Mouse (Mus musculus): ENCODE data around the gene Otub1. TPM values are rescaled to one million over a fixed set of nuclear protein-coding genes. Genes with fewer than 3 reads are reported as not detected.

Gene Otub1
- polyA plus RNA-seq (2016; fragmentation: Nextera tagmentation; extraction: Ambion mirVana) = 234 and 242 TPM in 2 replicates

DNA sequence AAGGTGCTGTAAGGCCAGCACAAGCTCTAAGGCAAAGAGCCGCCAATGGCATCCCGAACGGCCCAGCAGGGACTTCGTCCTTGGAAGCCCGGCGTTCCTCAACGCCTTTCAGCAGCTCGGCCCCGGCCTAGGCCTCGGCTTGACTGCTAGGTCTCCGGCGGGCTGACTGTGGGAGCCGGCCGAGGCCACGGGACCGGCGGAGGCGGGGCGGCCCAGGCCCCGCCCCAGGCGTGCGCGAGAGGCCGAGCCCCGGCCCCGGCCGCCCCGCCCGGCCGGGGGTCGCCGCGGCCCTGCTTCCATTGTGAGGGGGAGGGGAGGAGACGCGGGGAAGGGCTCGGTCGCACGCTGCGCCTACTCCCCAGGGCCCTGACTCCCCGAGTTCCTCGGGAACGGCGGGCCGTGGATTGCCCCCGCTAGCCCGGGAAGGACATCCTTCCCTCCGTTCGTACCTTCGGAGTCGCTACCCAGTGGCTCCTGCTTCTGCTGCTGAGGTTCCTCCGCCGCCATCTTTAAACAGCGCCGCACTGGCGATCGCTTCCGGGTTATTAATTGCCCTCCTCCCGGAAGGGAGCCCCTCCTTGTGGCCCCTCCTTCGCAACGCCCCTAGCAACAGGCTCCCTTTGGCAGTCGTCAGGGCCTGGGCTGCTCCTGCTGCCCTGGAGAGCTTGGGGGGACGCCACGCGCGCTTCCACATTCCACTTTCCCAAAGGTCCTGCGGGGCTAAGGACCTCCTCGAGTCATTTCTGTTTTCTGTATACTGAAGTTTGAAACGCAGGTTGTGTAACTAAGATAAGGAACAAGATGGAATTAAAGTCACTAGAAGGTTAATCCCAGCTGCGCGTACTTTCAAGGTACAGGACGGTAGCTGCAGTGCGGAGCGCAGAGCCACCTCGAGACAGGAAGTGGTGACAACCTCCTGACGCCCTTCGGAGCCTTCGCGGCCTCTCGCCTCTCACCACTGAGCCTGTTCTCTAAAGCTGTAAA, at the start of gene Otub1:
Gene Otub1, minus strand, starts transcription at position 564 of the 984 bp plus-strand sequence.
- peak within 1 kb of the TSS; percentile 87 for H3K4me3 ChIP-seq
- H3K27me3 ChIP-seq = no peaks in the 10 kb centered on the region
- WGBS = under 1% methylated on average over 74 of the region's 79 CpGs
- peak; percentile 90 for ATAC-seq (ENCODE audit: insufficient number of reproducible peaks, insufficient read depth, low FRiP score, low TSS enrichment)
- peaks cover 25% of the 10 kb centered on the region for H3K4me1 ChIP-seq
- peak within 1 kb of the TSS; percentile 96 for H3K27ac ChIP-seq
- no peaks in the 10 kb centered on the region for H3K9me3 ChIP-seq
- peak within 1 kb of the TSS; percentile 86 for H3K4me2 ChIP-seq (replicated peaks)
- H3K9ac ChIP-seq = peak within 1 kb of the TSS; percentile 89
- peaks cover 29% of the 10 kb centered on the region for H3K36me3 ChIP-seq

DNA sequence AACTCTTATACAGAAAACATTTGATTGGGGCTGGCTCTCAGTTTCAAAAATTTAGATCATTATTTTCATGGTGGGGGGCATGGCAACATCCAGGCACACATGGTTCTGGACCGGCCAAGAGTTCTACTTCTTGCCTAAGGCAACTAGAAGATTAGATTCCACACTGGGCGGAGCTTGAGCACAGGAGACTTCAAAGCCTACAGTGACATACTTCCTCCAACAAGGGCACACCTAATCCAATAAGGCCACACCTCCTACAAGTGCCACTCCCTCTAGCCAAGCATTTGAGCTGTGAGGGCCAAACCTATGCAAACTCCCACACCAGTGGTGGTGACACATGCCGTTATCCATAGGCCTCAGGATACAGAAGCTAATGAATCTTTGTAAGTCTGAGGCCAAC, 39.9 kb upstream of the Otub1 start:
- no peak for ATAC-seq (ENCODE audit: insufficient number of reproducible peaks, insufficient read depth, low FRiP score, low TSS enrichment)

DNA sequence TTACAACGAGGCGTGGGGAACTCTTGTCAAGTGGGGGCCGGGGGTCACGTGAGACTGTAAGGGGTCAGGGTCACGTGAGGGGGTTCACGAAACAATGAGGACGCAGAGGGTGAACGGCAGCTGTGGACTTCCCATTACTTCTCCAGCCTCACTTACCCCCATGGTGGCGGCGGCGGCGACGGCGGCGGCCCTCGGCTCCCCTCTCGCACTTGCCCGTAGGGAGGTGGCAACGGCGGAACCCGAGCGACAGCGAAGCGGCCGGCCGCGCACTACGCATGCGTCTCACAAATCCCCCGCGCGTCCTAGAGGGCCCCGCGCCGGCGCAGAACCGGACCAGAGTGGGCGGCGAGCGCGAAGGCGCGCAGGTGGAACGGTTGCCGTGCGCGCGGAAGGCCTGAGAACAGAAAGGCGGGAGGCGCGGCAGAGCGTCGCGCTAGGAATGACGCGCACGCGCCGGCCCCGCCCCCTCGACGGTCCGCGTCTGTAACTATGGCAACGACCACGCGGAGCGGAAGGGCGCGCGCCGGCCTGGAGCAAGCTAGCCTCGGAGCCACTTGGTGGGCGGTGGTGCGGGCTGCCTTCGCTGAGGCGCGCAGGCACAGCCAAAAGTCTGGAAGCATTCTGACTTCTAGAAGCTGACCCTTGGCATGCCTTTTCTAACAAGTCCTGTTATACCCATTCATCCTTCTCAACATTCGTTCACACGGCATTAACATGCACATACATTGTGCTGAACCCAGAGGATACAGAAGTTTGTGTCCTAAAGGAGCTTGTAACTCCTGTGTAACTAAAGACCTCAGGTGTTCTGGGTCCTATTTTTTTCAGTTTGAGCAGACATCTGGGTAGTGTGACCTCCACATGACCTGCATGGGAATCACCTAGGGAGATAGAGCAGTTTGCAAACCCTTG, 34.9 kb upstream of the Otub1 start, which contains the start of gene Naa40:
Gene Naa40, minus strand, starts transcription at position 402 of the 909 bp plus-strand sequence.
- H3K36me3 ChIP-seq = 0 out of 2 replicates have a peak, but pooled peaks cover 6% of the 10 kb centered on the region
- H3K4me1 ChIP-seq = peaks cover 11% of the 10 kb centered on the region
- H3K27ac ChIP-seq = peak within 1 kb of the TSS; percentile 81
- H3K27me3 ChIP-seq = no peaks in the 10 kb centered on the region
- H3K4me2 ChIP-seq (replicated peaks) = peak within 1 kb of the TSS; percentile 79
- no peaks in the 10 kb centered on the region for H3K9me3 ChIP-seq
- WGBS = under 1% methylated on average over 80 of the region's 80 CpGs
- peak within 1 kb of the TSS; percentile 68 for H3K4me3 ChIP-seq
- ATAC-seq (ENCODE audit: insufficient number of reproducible peaks, insufficient read depth, low FRiP score, low TSS enrichment) = peak; percentile 92
- peak within 1 kb of the TSS; percentile 78 for H3K9ac ChIP-seq

More for the DNA sequence above, 39.9 kb upstream of the Otub1 start:
- no peak overlapping the region for H3K9ac ChIP-seq
- peaks cover 4% of the 10 kb centered on the region; the same call in 1 of the 2 replicates for H3K4me1 ChIP-seq
- H3K9me3 ChIP-seq = no peaks in the 10 kb centered on the region
- H3K4me2 ChIP-seq (replicated peaks) = no peak overlapping the region
- no peak overlapping the region for H3K27ac ChIP-seq
- H3K4me3 ChIP-seq = no peak overlapping the region
- 70% methylated on average over 3 of the region's 3 CpGs for WGBS
- H3K36me3 ChIP-seq = no peaks in the 10 kb centered on the region
- H3K27me3 ChIP-seq = no peaks in the 10 kb centered on the region

DNA sequence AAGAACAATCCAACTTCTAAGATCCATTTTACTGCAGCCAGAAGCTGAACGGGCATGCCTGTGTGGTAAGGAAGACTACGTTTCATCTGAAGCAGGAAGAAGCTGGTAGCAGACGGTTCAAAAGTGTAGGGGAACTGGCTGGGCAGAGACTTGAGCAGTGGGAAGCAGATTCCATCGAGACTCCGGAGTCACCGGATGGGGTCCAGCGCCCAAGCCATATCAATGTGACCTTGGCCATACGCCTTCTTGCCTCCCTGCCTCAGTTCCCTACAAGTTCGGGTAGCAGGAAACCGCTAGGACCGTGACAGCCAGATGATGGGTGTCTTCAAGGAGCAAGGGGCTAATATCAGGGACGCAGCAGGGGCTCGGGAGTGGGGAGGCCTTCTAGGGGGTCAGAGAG, 34.2 kb upstream of the Otub1 start:
- no peaks in the 10 kb centered on the region for H3K27me3 ChIP-seq
- ATAC-seq (ENCODE audit: insufficient number of reproducible peaks, insufficient read depth, low FRiP score, low TSS enrichment) = no peak
- H3K27ac ChIP-seq = peak overlapping the region; percentile 81
- 4% methylated on average over 13 of the region's 13 CpGs for WGBS
- H3K36me3 ChIP-seq = 0 out of 2 replicates have a peak, but pooled peaks cover 6% of the 10 kb centered on the region
- peak overlapping the region; percentile 68 for H3K4me3 ChIP-seq
- peak overlapping the region; percentile 79 for H3K4me2 ChIP-seq (replicated peaks)
- peaks cover 11% of the 10 kb centered on the region for H3K4me1 ChIP-seq
- peak overlapping the region; percentile 78 for H3K9ac ChIP-seq
- H3K9me3 ChIP-seq = no peaks in the 10 kb centered on the region

DNA sequence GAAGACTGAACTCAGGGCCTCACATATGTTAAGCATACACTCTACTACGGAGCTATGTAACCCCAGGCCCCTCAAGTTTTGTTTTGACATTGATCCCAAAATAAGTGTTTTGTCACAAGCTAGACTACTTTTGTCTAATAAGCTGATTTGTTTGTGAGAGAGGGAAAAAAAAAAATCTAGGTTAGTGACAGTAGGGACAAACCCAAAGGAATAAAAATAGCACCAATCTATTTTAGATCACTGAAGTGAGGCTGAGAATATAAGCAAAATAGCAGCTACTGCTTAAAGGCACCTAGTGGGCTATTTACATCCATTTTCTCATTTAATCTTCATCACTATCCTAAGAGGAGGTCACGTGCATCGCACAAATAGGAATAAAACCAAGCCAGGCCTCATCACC, 33.5 kb upstream of the Otub1 start:
- Histone ChIP-seq H3K27me3 (no peaks in the 10 kb centered on the region), H3K36me3 (0 out of 2 replicates have a peak, but pooled peaks cover 6% of the 10 kb centered on the region), H3K9me3 (no peaks in the 10 kb centered on the region), H3K9ac (peak overlapping the region; percentile 78), H3K4me2 (replicated peaks) (peak overlapping the region; percentile 79), H3K4me3 (peak overlapping the region; percentile 68; the same call in 1 of the 2 replicates), H3K4me1 (peaks cover 11% of the 10 kb centered on the region), H3K27ac (no peak overlapping the region)
- ATAC-seq (ENCODE audit: insufficient number of reproducible peaks, insufficient read depth, low FRiP score, low TSS enrichment) = no peak
- 86% methylated on average over 3 of the region's 3 CpGs for WGBS

DNA sequence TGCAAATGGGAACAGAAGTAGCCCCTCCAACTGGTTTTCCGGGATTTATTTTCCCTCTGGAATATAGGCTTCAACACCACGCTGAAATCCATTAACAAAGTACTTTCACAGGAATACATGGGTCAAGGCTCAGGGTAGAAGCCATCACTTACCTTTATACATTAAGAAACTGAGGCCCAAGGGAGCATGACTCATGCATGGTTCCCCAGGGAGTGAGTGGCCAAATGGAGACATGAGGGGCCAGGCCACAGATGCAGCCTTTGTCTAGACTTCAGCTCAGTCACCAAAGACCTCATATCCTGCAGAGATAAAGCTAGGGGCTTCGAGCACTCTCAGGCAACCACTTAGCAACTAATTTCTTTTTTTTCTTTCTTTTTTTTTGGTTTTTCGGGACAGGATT, 30.6 kb upstream of the Otub1 start:
- H3K27ac ChIP-seq = no peak overlapping the region
- no peaks in the 10 kb centered on the region for H3K9me3 ChIP-seq
- no peak overlapping the region for H3K9ac ChIP-seq
- H3K4me1 ChIP-seq = peaks cover 11% of the 10 kb centered on the region
- no peak for ATAC-seq (ENCODE audit: insufficient number of reproducible peaks, insufficient read depth, low FRiP score, low TSS enrichment)
- no peak overlapping the region for H3K4me2 ChIP-seq (replicated peaks)
- WGBS = 91% methylated on average over 4 of the region's 4 CpGs
- H3K4me3 ChIP-seq = no peak overlapping the region
- peaks cover 28% of the 10 kb centered on the region for H3K36me3 ChIP-seq
- H3K27me3 ChIP-seq = no peaks in the 10 kb centered on the region

DNA sequence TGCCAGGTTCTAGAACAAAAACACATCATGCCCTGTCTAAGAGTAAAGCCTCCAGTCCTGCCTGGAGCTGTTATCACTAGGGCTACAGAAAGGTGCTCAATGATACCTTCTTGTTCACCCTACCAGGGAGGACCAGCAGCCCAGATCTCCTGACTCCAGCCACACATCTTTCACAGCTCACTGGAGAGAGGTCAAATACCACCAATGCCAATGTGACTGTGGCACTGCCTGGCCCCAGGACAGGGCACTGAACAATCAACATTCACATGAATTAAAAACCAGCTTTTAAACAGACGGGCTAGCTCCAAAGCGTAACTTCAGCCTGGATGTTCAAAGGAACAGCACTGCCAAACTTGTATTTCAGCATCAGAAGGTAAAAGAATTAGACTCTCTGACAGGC, 29.9 kb upstream of the Otub1 start:
- Histone ChIP-seq H3K27ac (no peak overlapping the region), H3K9me3 (no peaks in the 10 kb centered on the region), H3K4me3 (no peak overlapping the region), H3K36me3 (peaks cover 35% of the 10 kb centered on the region), H3K4me1 (peaks cover 7% of the 10 kb centered on the region), H3K4me2 (replicated peaks) (no peak overlapping the region), H3K9ac (no peak overlapping the region), H3K27me3 (no peaks in the 10 kb centered on the region)
- ATAC-seq (ENCODE audit: insufficient number of reproducible peaks, insufficient read depth, low FRiP score, low TSS enrichment) = no peak
- 92% methylated on average over 2 of the region's 2 CpGs for WGBS

DNA sequence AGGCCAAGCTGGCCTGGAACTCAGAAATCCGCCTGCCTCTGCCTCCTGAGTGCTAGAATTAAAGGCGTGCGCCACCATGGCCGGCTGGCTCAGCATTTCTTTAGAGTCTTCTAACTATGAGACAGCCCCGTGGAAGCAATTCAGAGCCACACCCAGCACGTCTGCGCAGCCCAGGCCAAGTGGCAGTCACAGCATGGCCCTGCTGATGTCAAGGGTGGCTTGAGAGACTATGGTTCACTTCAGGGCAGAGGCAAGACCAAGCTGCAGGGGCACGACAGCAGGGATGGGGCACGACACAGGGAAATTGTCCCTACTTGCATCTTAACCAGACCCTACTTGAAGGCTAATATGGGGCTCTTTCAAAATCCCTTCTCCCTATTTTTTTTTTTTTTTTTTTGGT, 29.3 kb upstream of the Otub1 start:
- 94% methylated on average over 9 of the region's 9 CpGs for WGBS
- ATAC-seq (ENCODE audit: insufficient number of reproducible peaks, insufficient read depth, low FRiP score, low TSS enrichment) = no peak
- H3K4me2 ChIP-seq (replicated peaks) = no peak overlapping the region
- H3K9me3 ChIP-seq = no peaks in the 10 kb centered on the region
- no peak overlapping the region for H3K4me3 ChIP-seq
- H3K9ac ChIP-seq = no peak overlapping the region
- no peak overlapping the region for H3K27ac ChIP-seq
- peaks cover 7% of the 10 kb centered on the region for H3K4me1 ChIP-seq
- H3K27me3 ChIP-seq = no peaks in the 10 kb centered on the region
- H3K36me3 ChIP-seq = peaks cover 41% of the 10 kb centered on the region

DNA sequence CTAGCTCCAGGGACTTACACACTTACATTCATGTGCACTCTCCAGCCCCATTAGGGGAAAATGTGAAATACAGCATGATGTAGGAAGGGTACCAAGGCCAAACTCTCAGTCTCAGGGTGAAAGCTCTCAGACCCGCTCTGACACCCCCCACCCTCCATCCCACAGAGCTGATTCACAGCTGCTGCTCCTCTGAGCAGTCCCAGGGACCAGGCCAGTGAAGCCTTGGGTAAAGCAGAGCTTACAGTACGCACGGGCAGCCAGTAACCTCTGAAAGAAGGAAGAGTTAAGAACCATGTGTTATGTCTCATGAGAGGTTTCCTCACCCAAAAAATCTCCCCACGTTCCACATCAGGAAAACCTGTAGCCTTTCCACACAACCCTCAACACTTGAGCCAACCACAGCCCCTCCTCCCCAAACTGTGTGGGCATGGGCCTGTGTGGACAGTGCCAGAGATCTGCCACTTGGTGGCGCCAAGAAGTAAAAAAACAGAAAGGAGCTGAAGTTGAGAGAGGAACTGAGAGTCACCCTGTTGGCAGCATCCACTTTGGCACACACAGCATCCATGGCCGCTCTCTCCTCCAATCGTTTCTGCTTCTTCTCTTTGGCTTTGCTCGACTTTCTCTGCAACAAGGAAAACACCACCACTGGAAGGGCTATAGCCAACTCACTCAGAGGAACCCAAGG, 28.6 kb upstream of the Otub1 start:
- peaks cover 2% of the 10 kb centered on the region for H3K4me1 ChIP-seq
- no peaks in the 10 kb centered on the region for H3K9me3 ChIP-seq
- H3K27me3 ChIP-seq = no peaks in the 10 kb centered on the region
- H3K9ac ChIP-seq = no peak overlapping the region
- peaks cover 48% of the 10 kb centered on the region for H3K36me3 ChIP-seq
- H3K4me3 ChIP-seq = no peak overlapping the region
- WGBS = 59% methylated on average over 8 of the region's 8 CpGs
- ATAC-seq (ENCODE audit: insufficient number of reproducible peaks, insufficient read depth, low FRiP score, low TSS enrichment) = 0 out of 2 replicates have a peak, but pooled peaks have one; percentile 36
- H3K27ac ChIP-seq = no peak overlapping the region
- H3K4me2 ChIP-seq (replicated peaks) = no peak overlapping the region

DNA sequence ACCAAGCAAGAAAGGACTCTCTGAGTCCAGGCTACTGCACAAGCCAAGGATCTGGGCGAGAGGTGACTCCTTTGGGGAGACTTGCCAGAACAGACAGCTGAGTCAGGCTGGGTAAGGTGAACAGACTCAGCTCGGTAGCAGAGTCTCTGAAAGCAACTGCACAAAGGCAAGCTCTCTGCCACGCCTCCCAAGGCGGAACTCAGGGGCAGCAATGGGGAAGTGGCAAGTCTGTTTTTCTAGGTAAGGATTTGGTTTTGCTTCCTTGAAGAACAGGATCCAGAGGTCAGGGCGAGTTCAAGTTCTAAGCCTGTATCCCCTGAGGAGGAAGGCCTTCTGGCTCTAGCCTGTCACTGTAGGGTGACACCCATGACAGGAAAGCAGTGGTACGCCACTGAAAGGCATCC, 20.4 kb upstream of the Otub1 start:
- Histone ChIP-seq H3K27ac (no peak overlapping the region), H3K36me3 (peaks cover 53% of the 10 kb centered on the region), H3K9me3 (0 out of 2 replicates have a peak, but pooled peaks cover 3% of the 10 kb centered on the region), H3K4me1 (no peaks in the 10 kb centered on the region), H3K27me3 (no peaks in the 10 kb centered on the region), H3K4me3 (no peak overlapping the region), H3K9ac (no peak overlapping the region), H3K4me2 (replicated peaks) (no peak overlapping the region)
- 80% methylated on average over 6 of the region's 6 CpGs for WGBS
- ATAC-seq (ENCODE audit: insufficient number of reproducible peaks, insufficient read depth, low FRiP score, low TSS enrichment) = no peak
